Mouse (Mus musculus) MEL (cell line): ENCODE results near the gene Mthfd1l. TPM values are rescaled to one million over a fixed set of nuclear protein-coding genes. Genes with fewer than 3 reads are reported as not detected.

Experiments
- DNase-seq: peaks from one replicate; pipeline ENCODE4 v3.0.0; 2011; ENCODE audit warnings: low read depth, low spot score
- H3K27ac ChIP-seq: 2 replicates; pipeline ENCODE4 v1.5.1; 2012; ENCODE audit warnings: low read depth, mild to moderate bottlenecking, control low read depth, low read length, moderate library complexity; ENCODE audit not compliant: control insufficient read depth
- H3K27me3 ChIP-seq, 2 experiments: fragments of 150-350 bp in 1 of 2; sonication (generic) in 1 of 2; 2 replicates each; pipeline ENCODE4 v1.6.1; 2012; ENCODE audit warnings: low read length in 2 of 2, mild to moderate bottlenecking in 2 of 2, improper control_type of control experiment in 1 of 2, moderate library complexity in 1 of 2; ENCODE audit not compliant: insufficient read depth in 2 of 2, control insufficient read depth in 1 of 2
- H3K36me3 ChIP-seq, 2 experiments: 2 replicates each; pipeline ENCODE4 v1.6.1; 2012 to 2014; ENCODE audit warnings: low read length in 2 of 2, improper control_type of control experiment in 1 of 2, inconsistent platforms in 1 of 2, mild to moderate bottlenecking in 1 of 2; ENCODE audit not compliant: insufficient read depth in 2 of 2, control insufficient read depth in 1 of 2
- H3K4me1 ChIP-seq, 2 experiments: fragments of 150-350 bp in 1 of 2; sonication (generic) in 1 of 2; 2 replicates each; pipeline ENCODE4 v1.6.1; 2012; ENCODE audit warnings: low read length in 2 of 2, improper control_type of control experiment in 1 of 2, mild to moderate bottlenecking in 1 of 2; ENCODE audit not compliant: insufficient read depth in 2 of 2, control insufficient read depth in 1 of 2
- H3K4me3 ChIP-seq, 2 experiments: fragments of 150-350 bp in 1 of 2; sonication (generic) in 1 of 2; 2 replicates each; pipeline ENCODE4 v1.5.1; 2012; ENCODE audit warnings: low read depth in 2 of 2, low read length in 2 of 2, mild to moderate bottlenecking in 2 of 2, moderate library complexity in 2 of 2, control low read depth in 1 of 2, improper control_type of control experiment in 1 of 2; ENCODE audit not compliant: control insufficient read depth in 1 of 2, insufficient read depth in 1 of 2
- H3K79me2 ChIP-seq: 2 replicates; pipeline ENCODE4 v1.6.1; 2012; ENCODE audit warnings: mild to moderate bottlenecking, low read length, moderate library complexity; ENCODE audit not compliant: control insufficient read depth, poor library complexity, insufficient read depth
- H3K9ac ChIP-seq: 2 replicates; pipeline ENCODE4 v1.6.1; 2012; ENCODE audit warnings: low read depth, mild to moderate bottlenecking, control low read depth, low read length, moderate library complexity; ENCODE audit not compliant: control insufficient read depth, poor library complexity, severe bottlenecking
- H3K9me3 ChIP-seq: fragments of 150-350 bp; sonication (generic); replicated peaks from 2 replicates; pipeline ENCODE4 v1.6.1; 2012; ENCODE audit warnings: mild to moderate bottlenecking, low read length, improper control_type of control experiment, moderate library complexity; ENCODE audit not compliant: insufficient read depth
- CTCF ChIP-seq, 3 experiments: IDR thresholded peaks in 2 of 3; conservative IDR thresholded peaks in 1 of 3; 2 replicates each; pipeline ENCODE4 v1.5.1; 2011 to 2012; ENCODE audit warnings: low read length in 3 of 3, low read depth in 2 of 3, mild to moderate bottlenecking in 2 of 3, improper control_type of control experiment in 1 of 3, inconsistent platforms in 1 of 3, mixed read lengths in 1 of 3, moderate library complexity in 1 of 3; ENCODE audit not compliant: control insufficient read depth in 1 of 3, insufficient read depth in 1 of 3, poor library complexity in 1 of 3, severe bottlenecking in 1 of 3
- GATA1 ChIP-seq: IDR thresholded peaks from 2 replicates; pipeline ENCODE4 v1.6.1; 2011; ENCODE audit warnings: low read depth, low read length, improper control_type of control experiment
- HCFC1 ChIP-seq: IDR thresholded peaks from 2 replicates; pipeline ENCODE4 v1.6.1; 2012; ENCODE audit warnings: low read depth, mild to moderate bottlenecking, inconsistent platforms, low read length, improper control_type of control experiment, moderate library complexity
- MAX ChIP-seq: IDR thresholded peaks from 2 replicates; pipeline ENCODE4 v1.6.1; 2011; ENCODE audit warnings: low read length, improper control_type of control experiment
- MXI1 ChIP-seq: IDR thresholded peaks from 2 replicates; pipeline ENCODE4 v1.6.1; 2011; ENCODE audit warnings: mild to moderate bottlenecking, low read depth, low read length, improper control_type of control experiment
- NELFE ChIP-seq: IDR thresholded peaks from 2 replicates; pipeline ENCODE4 v1.6.1; 2011; ENCODE audit warnings: low read depth, low read length, improper control_type of control experiment
- NRF1 ChIP-seq: IDR thresholded peaks from 2 replicates; pipeline ENCODE4 v1.6.1; 2014; ENCODE audit warnings: low read depth, mild to moderate bottlenecking, inconsistent platforms, low read length, improper control_type of control experiment, moderate library complexity; ENCODE audit not compliant: poor library complexity, insufficient read depth, severe bottlenecking
- POLR2AphosphoS5 ChIP-seq: IDR thresholded peaks from 2 replicates; pipeline ENCODE4 v1.6.1; 2012; ENCODE audit warnings: low read depth, borderline replicate concordance, mild to moderate bottlenecking, inconsistent platforms, low read length, moderate library complexity, mixed read lengths
- SIN3A ChIP-seq: IDR thresholded peaks from 2 replicates; pipeline ENCODE4 v1.6.1; 2012; ENCODE audit warnings: low read length, improper control_type of control experiment, inconsistent platforms
- SMC3 ChIP-seq: IDR thresholded peaks from 2 replicates; pipeline ENCODE4 v1.6.1; 2011; ENCODE audit warnings: low read depth, low read length, improper control_type of control experiment
- UBTF ChIP-seq: IDR thresholded peaks from 2 replicates; pipeline ENCODE4 v1.6.1; 2012; ENCODE audit warnings: low read depth, mild to moderate bottlenecking, inconsistent platforms, low read length, improper control_type of control experiment, moderate library complexity, borderline replicate concordance; ENCODE audit not compliant: insufficient read depth
- USF1 ChIP-seq: IDR thresholded peaks from 2 replicates; pipeline ENCODE4 v1.6.1; 2014; ENCODE audit warnings: low read depth, mild to moderate bottlenecking, inconsistent platforms, low read length, improper control_type of control experiment, moderate library complexity
- ZKSCAN1 ChIP-seq: IDR thresholded peaks from 2 replicates; pipeline ENCODE4 v1.6.1; 2012; ENCODE audit warnings: low read depth, mild to moderate bottlenecking, inconsistent platforms, low read length, improper control_type of control experiment, moderate library complexity
- ZMIZ1 ChIP-seq: IDR thresholded peaks from 2 replicates; pipeline ENCODE4 v1.6.1; 2012; ENCODE audit warnings: low read depth, mild to moderate bottlenecking, inconsistent platforms, low read length, improper control_type of control experiment, moderate library complexity
- polyA plus RNA-seq, 2 experiments: library from polyadenylated mRNA; stranded (reverse) in 1 of 2; unstranded in 1 of 2; fragments of >175 nt in 1 of 2; fragments of >200 nt in 1 of 2; gene quantifications; 2 replicates each; pipeline versions ENCODE4 v1.2.1 to v1.2.4; 2012; ENCODE audit warnings: low replicate concordance in 2 of 2, low read depth in 1 of 2; ENCODE audit not compliant: insufficient read length in 2 of 2, insufficient read depth in 1 of 2, missing spikeins in 1 of 2
- total RNA-seq: library from RNA; depleted of rRNA; stranded (reverse); fragments of 300-350 nt; gene quantifications from 2 replicates; pipeline ENCODE4 v1.2.3, GENCODE M21; 2012

Mthfd1l gene
- total and polyA plus RNA-seq, 3 experiments, result 43.1 to 1,097 (median 83.0) TPM

DNA sequence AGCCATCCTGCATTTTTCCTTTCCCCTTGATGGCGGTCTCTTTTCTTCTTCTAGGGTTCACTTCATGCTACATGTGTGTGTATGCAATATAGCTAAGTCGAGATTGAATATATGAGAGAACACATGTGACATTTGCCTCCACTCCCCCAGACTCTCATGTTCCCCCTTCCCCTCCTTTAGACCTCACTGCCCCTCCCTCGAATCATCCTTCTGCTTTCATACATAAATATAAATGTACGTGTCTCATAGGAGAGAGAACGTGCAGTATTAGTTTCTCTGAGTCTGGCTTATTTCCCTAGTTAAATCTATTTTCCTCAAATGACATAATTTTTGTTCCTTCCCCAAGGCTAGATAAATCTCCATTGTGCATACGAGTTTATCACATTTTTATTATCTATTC is 226.1 kb downstream of the Mthfd1l start:
- no peak for DNase-seq
- TF ChIP-seq CTCF (IDR thresholded peaks at IDR 0.05 in 2 of 3, conservative IDR thresholded peaks at IDR 0.05 in 1 of 3; ENCODE audit: control insufficient read depth in 1 of 3, insufficient read depth in 1 of 3, low read depth in 2 of 3, low read length in 3 of 3, poor library complexity in 1 of 3, severe bottlenecking in 1 of 3) (no peak), NRF1 (no peak), ZKSCAN1 (no peak), USF1 (no peak), UBTF (no peak)
- no peak overlapping the region for H3K27ac ChIP-seq

DNA sequence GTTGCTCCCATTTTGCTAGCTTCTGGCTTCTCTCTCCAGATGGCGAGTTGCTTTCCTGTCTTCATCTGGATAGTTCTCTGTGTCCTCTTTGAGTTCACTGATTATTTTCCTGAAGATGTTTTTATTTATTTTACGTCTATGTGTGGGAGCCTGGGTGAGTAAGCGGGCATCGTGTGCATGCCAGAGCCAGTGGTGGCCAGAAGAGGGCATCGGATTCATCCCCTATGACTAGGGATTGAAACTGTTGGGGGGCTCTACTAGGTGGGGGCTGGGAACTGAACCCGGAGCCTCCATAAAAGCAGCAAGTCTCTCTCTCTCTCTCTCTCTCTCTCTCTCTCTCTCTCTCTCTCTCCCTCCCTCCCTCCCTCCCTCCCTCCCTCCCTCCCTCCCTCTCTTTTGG is 227.0 kb downstream of the Mthfd1l start:
- Histone ChIP-seq H3K79me2 (no peaks in the 10 kb centered on the region), H3K27ac (no peak overlapping the region), H3K27me3 (no peaks in the 10 kb centered on the region), H3K9me3 (no peaks in the 10 kb centered on the region), H3K4me1 (no peaks in the 10 kb centered on the region), H3K4me3 (no peak overlapping the region), H3K9ac (no peak overlapping the region), H3K36me3 (no peaks in the 10 kb centered on the region)
- TF ChIP-seq CTCF (IDR thresholded peaks at IDR 0.05 in 2 of 3, conservative IDR thresholded peaks at IDR 0.05 in 1 of 3; ENCODE audit: control insufficient read depth in 1 of 3, insufficient read depth in 1 of 3, low read depth in 2 of 3, low read length in 3 of 3, poor library complexity in 1 of 3, severe bottlenecking in 1 of 3) (peak in 2 of 3 experiments; percentile 4 to 27; a peak in 2 of 6 replicates), ZMIZ1 (no peak), SMC3 (0 out of 2 replicates have a peak, but pooled peaks have one; percentile 5)
- DNase-seq, result no peak

More for the DNA sequence above, 226.1 kb downstream of the Mthfd1l start:
- Histone ChIP-seq H3K27me3 (no peaks in the 10 kb centered on the region), H3K36me3 (no peaks in the 10 kb centered on the region), H3K9me3 (no peaks in the 10 kb centered on the region), H3K79me2 (no peaks in the 10 kb centered on the region), H3K9ac (no peak overlapping the region), H3K4me3 (no peak overlapping the region), H3K4me1 (no peaks in the 10 kb centered on the region)

DNA sequence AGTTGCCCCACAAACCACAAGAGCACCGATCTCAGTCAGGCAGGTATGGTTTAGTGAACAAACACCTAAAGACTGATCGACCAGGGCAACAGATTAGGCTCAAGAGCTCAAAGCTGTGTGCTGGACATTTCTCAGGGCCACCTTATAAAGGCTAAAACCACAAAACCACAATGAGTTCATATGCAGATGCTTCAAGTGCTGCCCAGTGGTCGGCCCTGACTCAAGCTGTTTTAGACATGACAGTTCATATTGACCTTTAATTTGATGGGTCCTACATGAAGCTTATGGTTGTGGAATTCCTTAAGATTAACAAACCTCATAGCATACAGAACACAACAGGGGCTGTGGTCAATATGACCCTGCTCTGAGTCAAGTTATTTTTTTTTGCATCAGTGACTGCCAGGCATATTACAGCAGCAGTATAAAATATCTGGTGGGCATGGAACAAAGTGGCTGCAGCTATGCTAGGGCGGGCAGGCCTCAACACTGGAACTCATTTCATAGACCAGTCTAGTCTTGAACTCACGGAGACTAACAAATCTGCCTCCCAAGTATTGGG is 227.7 kb downstream of the Mthfd1l start:
- Histone ChIP-seq H3K27me3 (no peaks in the 10 kb centered on the region), H3K27ac (no peak overlapping the region), H3K36me3 (no peaks in the 10 kb centered on the region), H3K4me1 (no peaks in the 10 kb centered on the region), H3K79me2 (no peaks in the 10 kb centered on the region), H3K9ac (no peak overlapping the region), H3K9me3 (no peaks in the 10 kb centered on the region), H3K4me3 (no peak overlapping the region)
- TF ChIP-seq POLR2AphosphoS5 (no peak), USF1 (no peak), MXI1 (no peak), HCFC1 (no peak), MAX (no peak), SIN3A (no peak), GATA1 (no peak), NELFE (no peak)
- no peak for DNase-seq
